Mouse (Mus musculus): ENCODE measurements around the gene Zfp638. TPM values are rescaled to one million over a fixed set of nuclear protein-coding genes. Genes with fewer than 3 reads are reported as not detected.

Zfp638 gene
- polyA plus RNA-seq, 1 experiment from 2014 or later, result 116 TPM

GRCm38 (mm10) chr6:83836826-83837225 is 30.1 kb upstream of the Zfp638 start:
- Histone ChIP-seq H3K9ac (replicated peaks; ENCODE audit: low read length) (no peak overlapping the region), H3K36me3 (replicated peaks; ENCODE audit: control insufficient read depth, insufficient read depth, low read depth, low read length) (no peaks in the 10 kb centered on the region), H3K4me1 (ENCODE audit: control insufficient read depth, insufficient read depth, low read length) (no peaks in the 10 kb centered on the region), H3K9me3 (replicated peaks; ENCODE audit: control insufficient read depth, low read length) (no peaks in the 10 kb centered on the region), H3K27me3 (ENCODE audit: control insufficient read depth, insufficient read depth, low read length) (no peaks in the 10 kb centered on the region), H3K27ac (replicated peaks; ENCODE audit: low read depth, low read length) (no peak overlapping the region), H3K4me3 (ENCODE audit: low read depth, low read length) (no peak overlapping the region), H3K4me2 (ENCODE audit: low read depth, low read length) (no peak overlapping the region)
- no peak for ATAC-seq (replicated peaks; ENCODE audit: insufficient number of reproducible peaks, low FRiP score, low TSS enrichment, low read depth)
- WGBS, result 81% methylated on average over 2 of the region's 2 CpGs
- no peak for DNase-seq (ENCODE audit: low spot score)

DNA sequence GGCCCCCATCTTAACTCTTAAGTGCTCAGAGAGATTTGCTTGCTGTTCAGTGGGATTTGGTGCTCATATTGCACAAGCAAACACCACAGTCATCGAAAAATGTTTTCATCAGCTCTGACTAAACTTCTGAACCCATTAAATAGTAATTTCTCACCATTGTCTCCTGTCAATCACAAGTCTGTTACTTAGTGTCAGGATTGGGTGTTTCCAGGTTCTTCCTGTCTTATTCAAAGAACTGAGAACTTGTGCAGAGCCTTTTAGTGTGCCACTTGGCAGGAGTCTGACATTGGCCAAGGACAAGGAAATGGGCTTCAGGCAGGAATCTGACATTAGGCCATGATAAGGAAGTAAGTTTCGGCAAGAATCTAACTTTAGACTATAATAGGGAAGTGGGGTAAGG is 28.9 kb upstream of the Zfp638 start:
- no peaks in the 10 kb centered on the region for H3K4me1 ChIP-seq (ENCODE audit: control insufficient read depth, insufficient read depth, low read length)

GRCm38 (mm10) chr6:83840086-83840485 is 26.8 kb upstream of the Zfp638 start:
- Histone ChIP-seq H3K4me3 (ENCODE audit: low read depth, low read length) (no peak overlapping the region), H3K27me3 (ENCODE audit: control insufficient read depth, insufficient read depth, low read length) (no peaks in the 10 kb centered on the region), H3K4me1 (ENCODE audit: control insufficient read depth, insufficient read depth, low read length) (no peaks in the 10 kb centered on the region), H3K4me2 (ENCODE audit: low read depth, low read length) (no peak overlapping the region), H3K9me3 (replicated peaks; ENCODE audit: control insufficient read depth, low read length) (no peaks in the 10 kb centered on the region), H3K36me3 (replicated peaks; ENCODE audit: control insufficient read depth, insufficient read depth, low read depth, low read length) (no peaks in the 10 kb centered on the region), H3K9ac (replicated peaks; ENCODE audit: low read length) (no peak overlapping the region), H3K27ac (replicated peaks; ENCODE audit: low read depth, low read length) (no peak overlapping the region)
- no peak for DNase-seq (ENCODE audit: low spot score)
- 79% methylated on average over 6 of the region's 6 CpGs for WGBS
- ATAC-seq (replicated peaks; ENCODE audit: insufficient number of reproducible peaks, low FRiP score, low TSS enrichment, low read depth), result no peak

More for the DNA sequence above, 28.9 kb upstream of the Zfp638 start:
- no peak overlapping the region for H3K4me2 ChIP-seq (ENCODE audit: low read depth, low read length)
- no peaks in the 10 kb centered on the region for H3K36me3 ChIP-seq (replicated peaks; ENCODE audit: control insufficient read depth, insufficient read depth, low read depth, low read length)
- no peak for DNase-seq (ENCODE audit: low spot score)
- no peak overlapping the region for H3K27ac ChIP-seq (replicated peaks; ENCODE audit: low read depth, low read length)
- H3K9me3 ChIP-seq (replicated peaks; ENCODE audit: control insufficient read depth, low read length), result no peaks in the 10 kb centered on the region
- no peak for ATAC-seq (replicated peaks; ENCODE audit: insufficient number of reproducible peaks, low FRiP score, low TSS enrichment, low read depth)
- H3K4me3 ChIP-seq (ENCODE audit: low read depth, low read length), result no peak overlapping the region
- no peak overlapping the region for H3K9ac ChIP-seq (replicated peaks; ENCODE audit: low read length)
- 86% methylated on average over 2 of the region's 2 CpGs for whole genome bisulfite sequencing
- no peaks in the 10 kb centered on the region for H3K27me3 ChIP-seq (ENCODE audit: control insufficient read depth, insufficient read depth, low read length)

- 90% methylated on average over 10 of the region's 10 CpGs for WGBS
- no peak for DNase-seq (ENCODE audit: low spot score)
- ATAC-seq (replicated peaks; ENCODE audit: insufficient number of reproducible peaks, low FRiP score, low TSS enrichment, low read depth), result no peak
- H3K4me3 ChIP-seq (ENCODE audit: low read depth, low read length), result no peak overlapping the region
- no peaks in the 10 kb centered on the region for H3K36me3 ChIP-seq (replicated peaks; ENCODE audit: control insufficient read depth, insufficient read depth, low read depth, low read length)
- no peak overlapping the region for H3K4me2 ChIP-seq (ENCODE audit: low read depth, low read length)
- no peaks in the 10 kb centered on the region for H3K4me1 ChIP-seq (ENCODE audit: control insufficient read depth, insufficient read depth, low read length)
- H3K9ac ChIP-seq (replicated peaks; ENCODE audit: low read length), result no peak overlapping the region
- H3K27me3 ChIP-seq (ENCODE audit: control insufficient read depth, insufficient read depth, low read length), result no peaks in the 10 kb centered on the region
- no peak overlapping the region for H3K27ac ChIP-seq (replicated peaks; ENCODE audit: low read depth, low read length)
- no peaks in the 10 kb centered on the region for H3K9me3 ChIP-seq (replicated peaks; ENCODE audit: control insufficient read depth, low read length)
Observed at GRCm38 (mm10) chr6:83844913-83845312, 22.0 kb upstream of the Zfp638 start.

GRCm38 (mm10) chr6:83846141-83846540 is 20.8 kb upstream of the Zfp638 start:
- 96% methylated on average over 2 of the region's 2 CpGs for WGBS
- no peak for DNase-seq (ENCODE audit: low spot score)
- Histone ChIP-seq H3K4me3 (ENCODE audit: low read depth, low read length) (no peak overlapping the region), H3K4me1 (ENCODE audit: control insufficient read depth, insufficient read depth, low read length) (no peaks in the 10 kb centered on the region), H3K4me2 (ENCODE audit: low read depth, low read length) (no peak overlapping the region), H3K27me3 (ENCODE audit: control insufficient read depth, insufficient read depth, low read length) (no peaks in the 10 kb centered on the region), H3K27ac (replicated peaks; ENCODE audit: low read depth, low read length) (no peak overlapping the region), H3K36me3 (replicated peaks; ENCODE audit: control insufficient read depth, insufficient read depth, low read depth, low read length) (no peaks in the 10 kb centered on the region), H3K9ac (replicated peaks; ENCODE audit: low read length) (no peak overlapping the region), H3K9me3 (replicated peaks; ENCODE audit: control insufficient read depth, low read length) (no peaks in the 10 kb centered on the region)
- ATAC-seq (replicated peaks; ENCODE audit: insufficient number of reproducible peaks, low FRiP score, low TSS enrichment, low read depth), result no peak

DNA sequence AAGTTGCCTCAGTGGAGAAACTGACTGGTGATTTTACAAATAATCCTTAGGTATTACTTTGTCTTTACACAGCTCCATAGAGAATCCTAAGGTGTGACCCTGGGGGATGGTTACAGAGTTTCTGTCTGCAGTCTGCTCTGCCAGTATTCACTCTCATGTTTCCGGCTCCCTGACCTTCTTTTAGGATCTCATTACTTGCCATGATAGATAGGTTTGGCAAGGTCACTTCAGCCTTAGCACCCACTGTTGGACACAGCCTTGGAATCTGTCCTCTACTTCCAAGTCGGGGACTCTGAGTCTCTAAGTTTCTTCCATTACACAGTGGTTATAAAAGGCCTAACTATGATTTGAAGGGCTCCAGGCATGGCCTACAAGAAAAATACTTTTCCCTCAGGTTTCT is 17.5 kb upstream of the Zfp638 start:
- Histone ChIP-seq H3K9ac (replicated peaks; ENCODE audit: low read length) (no peak overlapping the region), H3K27ac (replicated peaks; ENCODE audit: low read depth, low read length) (no peak overlapping the region), H3K4me3 (ENCODE audit: low read depth, low read length) (no peak overlapping the region), H3K9me3 (replicated peaks; ENCODE audit: control insufficient read depth, low read length) (no peaks in the 10 kb centered on the region), H3K27me3 (ENCODE audit: control insufficient read depth, insufficient read depth, low read length) (no peaks in the 10 kb centered on the region), H3K4me2 (ENCODE audit: low read depth, low read length) (no peak overlapping the region), H3K4me1 (ENCODE audit: control insufficient read depth, insufficient read depth, low read length) (no peaks in the 10 kb centered on the region), H3K36me3 (replicated peaks; ENCODE audit: control insufficient read depth, insufficient read depth, low read depth, low read length) (no peaks in the 10 kb centered on the region)
- no peak for DNase-seq (ENCODE audit: low spot score)
- no peak for ATAC-seq (replicated peaks; ENCODE audit: insufficient number of reproducible peaks, low FRiP score, low TSS enrichment, low read depth)
- 81% methylated on average over 2 of the region's 2 CpGs for WGBS

DNA sequence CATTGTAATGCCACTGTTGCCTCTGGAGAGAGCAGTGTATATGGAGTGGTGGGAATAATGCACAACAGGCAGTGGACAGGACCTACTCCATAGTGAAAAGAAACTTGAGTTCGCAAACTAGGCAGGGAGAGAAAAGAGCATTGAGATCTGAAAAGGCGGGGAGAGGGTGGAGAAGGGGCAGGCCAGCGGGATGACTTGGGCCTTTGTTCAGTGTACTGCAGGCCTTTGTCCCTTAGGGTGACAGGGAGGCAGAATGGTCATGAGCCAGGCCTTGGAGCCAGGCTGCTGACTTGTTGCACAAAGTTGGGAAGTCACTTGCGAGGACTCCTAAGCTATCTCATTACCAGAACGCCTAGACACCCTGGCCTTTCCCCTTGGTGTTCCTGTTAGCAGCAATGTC is 9.4 kb upstream of the Zfp638 start:
- 38% methylated on average over 5 of the region's 5 CpGs for WGBS
- no peaks in the 10 kb centered on the region for H3K4me1 ChIP-seq (ENCODE audit: control insufficient read depth, insufficient read depth, low read length)
- no peaks in the 10 kb centered on the region for H3K9me3 ChIP-seq (replicated peaks; ENCODE audit: control insufficient read depth, low read length)
- H3K9ac ChIP-seq (replicated peaks; ENCODE audit: low read length), result no peak overlapping the region
- no peak for ATAC-seq (replicated peaks; ENCODE audit: insufficient number of reproducible peaks, low FRiP score, low TSS enrichment, low read depth)
- no peak overlapping the region for H3K27ac ChIP-seq (replicated peaks; ENCODE audit: low read depth, low read length)
- DNase-seq (ENCODE audit: low spot score), result no peak
- H3K4me3 ChIP-seq (ENCODE audit: low read depth, low read length), result no peak overlapping the region
- no peak overlapping the region for H3K4me2 ChIP-seq (ENCODE audit: low read depth, low read length)
- no peaks in the 10 kb centered on the region for H3K36me3 ChIP-seq (replicated peaks; ENCODE audit: control insufficient read depth, insufficient read depth, low read depth, low read length)
- H3K27me3 ChIP-seq (ENCODE audit: control insufficient read depth, insufficient read depth, low read length), result no peaks in the 10 kb centered on the region

- Histone ChIP-seq H3K4me1 (ENCODE audit: control insufficient read depth, insufficient read depth, low read length) (no peaks in the 10 kb centered on the region), H3K9me3 (replicated peaks; ENCODE audit: control insufficient read depth, low read length) (no peaks in the 10 kb centered on the region), H3K27me3 (ENCODE audit: control insufficient read depth, insufficient read depth, low read length) (no peaks in the 10 kb centered on the region), H3K4me3 (ENCODE audit: low read depth, low read length) (no peak overlapping the region), H3K4me2 (ENCODE audit: low read depth, low read length) (no peak overlapping the region), H3K27ac (replicated peaks; ENCODE audit: low read depth, low read length) (no peak overlapping the region), H3K9ac (replicated peaks; ENCODE audit: low read length) (no peak overlapping the region), H3K36me3 (replicated peaks; ENCODE audit: control insufficient read depth, insufficient read depth, low read depth, low read length) (no peaks in the 10 kb centered on the region)
- 86% methylated on average over 9 of the region's 9 CpGs for WGBS
- ATAC-seq (replicated peaks; ENCODE audit: insufficient number of reproducible peaks, low FRiP score, low TSS enrichment, low read depth), result no peak
- no peak for DNase-seq (ENCODE audit: low spot score)
Observed at GRCm38 (mm10) chr6:83860033-83860432, 6.9 kb upstream of the Zfp638 start.

All from embryonic facial prominence, embryonic 11.5 days (tissue).